Mouse (Mus musculus) limb, embryonic 11.5 days (tissue): ENCODE results near the gene Wdr83. TPM values are rescaled to one million over a fixed set of nuclear protein-coding genes. Genes with fewer than 3 reads are reported as not detected.

ENCODE experiments used
- ATAC-seq: fragments of 200-750 bp; cut with Nextera tagmentation; 2 replicates; pipeline ENCODE4 v1.8.0; 2017; ENCODE audit warnings: low read depth; ENCODE audit not compliant: insufficient number of reproducible peaks, low FRiP score, low TSS enrichment
- DNase-seq: peaks from one replicate; pipeline ENCODE4 v3.0.0-alpha.2; 2015; ENCODE audit warnings: low spot score
- H3K27ac ChIP-seq: fragments of 300-500 bp; sonication (generic); replicated peaks from 2 replicates; pipeline ENCODE4 v1.5.1; 2014; ENCODE audit warnings: low read depth, mild to moderate bottlenecking, low read length
- H3K27me3 ChIP-seq: fragments of 300-500 bp; sonication (generic); 2 replicates; pipeline ENCODE4 v1.6.1; 2014; ENCODE audit warnings: mild to moderate bottlenecking, low read length, mixed read lengths; ENCODE audit not compliant: control insufficient read depth, insufficient read depth
- H3K36me3 ChIP-seq: fragments of 300-500 bp; sonication (generic); 2 replicates; pipeline ENCODE4 v1.6.1; 2014; ENCODE audit warnings: mild to moderate bottlenecking, low read length, moderate library complexity, mixed read lengths; ENCODE audit not compliant: control insufficient read depth, insufficient read depth
- H3K4me1 ChIP-seq: fragments of 300-500 bp; sonication (generic); 2 replicates; pipeline ENCODE4 v1.6.1; 2014; ENCODE audit warnings: low read length, mixed read lengths; ENCODE audit not compliant: control insufficient read depth, insufficient read depth
- H3K4me2 ChIP-seq: fragments of 300-500 bp; sonication (generic); 2 replicates; pipeline ENCODE4 v1.6.1; 2014; ENCODE audit warnings: low read depth, mild to moderate bottlenecking, moderate library complexity; ENCODE audit not compliant: severe bottlenecking
- H3K4me3 ChIP-seq: fragments of 300-500 bp; sonication (generic); 2 replicates; pipeline ENCODE4 v1.5.1; 2014; ENCODE audit warnings: low read depth, low read length
- H3K9ac ChIP-seq: fragments of 300-500 bp; sonication (generic); 2 replicates; pipeline ENCODE4 v1.6.1; 2014; ENCODE audit warnings: mild to moderate bottlenecking, low read length
- H3K9me3 ChIP-seq: fragments of 300-500 bp; sonication (generic); 2 replicates; pipeline ENCODE4 v1.6.1; 2016; ENCODE audit warnings: low read length; ENCODE audit not compliant: control insufficient read depth
- WGBS: fragments of 180-500 bp; shearing (Covaris S2); extraction: QIAGEN DNeasy Blood & Tissue Kit; methylation state at CpG from one replicate; pipeline ENCODE4 v1.1.7; 2014; 5-methylcytosine and 5-hydroxymethylcytosine counted together
- polyA plus RNA-seq: library from polyadenylated mRNA; unstranded; fragments of >200 nt; fragmentation: Nextera tagmentation; extraction: Ambion mirVana; gene quantifications from 2 replicates; pipeline ENCODE4 v1.2.1, GENCODE M21; 2014

The Wdr83 gene
- polyA plus RNA-seq, 1 experiment from 2014 or later = 57.7 TPM

GRCm38 (mm10) chr8:85100076-85100665 is 19.1 kb upstream of the Wdr83 start:
- WGBS = 87% methylated on average over 4 of the region's 4 CpGs
- Histone ChIP-seq H3K9me3 (no peaks in the 10 kb centered on the region), H3K4me2 (no peak overlapping the region), H3K4me3 (no peak overlapping the region), H3K4me1 (no peaks in the 10 kb centered on the region), H3K9ac (no peak overlapping the region), H3K36me3 (peaks cover 10% of the 10 kb centered on the region), H3K27ac (no peak overlapping the region), H3K27me3 (no peaks in the 10 kb centered on the region)
- no peak for DNase-seq
- no peak for ATAC-seq

GRCm38 (mm10) chr8:85096850-85097249 is 15.7 kb upstream of the Wdr83 start:
- no peak for DNase-seq

GRCm38 (mm10) chr8:85096196-85096595 is 15.1 kb upstream of the Wdr83 start:
- Histone ChIP-seq H3K4me1 (no peaks in the 10 kb centered on the region), H3K27me3 (no peaks in the 10 kb centered on the region), H3K4me2 (no peak overlapping the region), H3K9me3 (no peaks in the 10 kb centered on the region), H3K9ac (no peak overlapping the region), H3K27ac (no peak overlapping the region), H3K4me3 (no peak overlapping the region), H3K36me3 (peaks cover 14% of the 10 kb centered on the region)
- DNase-seq = no peak
- no peak for ATAC-seq
- 90% methylated on average over 16 of the region's 16 CpGs for WGBS

More at GRCm38 (mm10) chr8:85096850-85097249, 15.7 kb upstream of the Wdr83 start:
- WGBS = 93% methylated on average over 4 of the region's 4 CpGs
- no peaks in the 10 kb centered on the region for H3K9me3 ChIP-seq
- H3K36me3 ChIP-seq = peaks cover 12% of the 10 kb centered on the region
- no peaks in the 10 kb centered on the region for H3K4me1 ChIP-seq
- H3K4me3 ChIP-seq = no peak overlapping the region
- H3K9ac ChIP-seq = no peak overlapping the region
- no peaks in the 10 kb centered on the region for H3K27me3 ChIP-seq
- no peak for ATAC-seq
- H3K27ac ChIP-seq = no peak overlapping the region
- no peak overlapping the region for H3K4me2 ChIP-seq

GRCm38 (mm10) chr8:85095566-85095965 is 14.5 kb upstream of the Wdr83 start:
- Histone ChIP-seq H3K27me3 (no peaks in the 10 kb centered on the region), H3K36me3 (peaks cover 15% of the 10 kb centered on the region), H3K4me3 (no peak overlapping the region), H3K27ac (no peak overlapping the region), H3K4me1 (no peaks in the 10 kb centered on the region), H3K9me3 (no peaks in the 10 kb centered on the region), H3K9ac (no peak overlapping the region), H3K4me2 (no peak overlapping the region)
- ATAC-seq (no peak), DNase-seq (no peak)
- 92% methylated on average over 7 of the region's 7 CpGs for WGBS

- H3K36me3 ChIP-seq = peaks cover 15% of the 10 kb centered on the region
- DNase-seq (no peak), ATAC-seq (no peak)
- no peak overlapping the region for H3K9ac ChIP-seq
- H3K4me2 ChIP-seq = no peak overlapping the region
- H3K4me1 ChIP-seq = no peaks in the 10 kb centered on the region
- 92% methylated on average over 13 of the region's 13 CpGs for WGBS
- no peak overlapping the region for H3K4me3 ChIP-seq
- H3K9me3 ChIP-seq = no peaks in the 10 kb centered on the region
- H3K27ac ChIP-seq = no peak overlapping the region
- no peaks in the 10 kb centered on the region for H3K27me3 ChIP-seq
Observed at GRCm38 (mm10) chr8:85095051-85095450, 13.9 kb upstream of the Wdr83 start.

DNA sequence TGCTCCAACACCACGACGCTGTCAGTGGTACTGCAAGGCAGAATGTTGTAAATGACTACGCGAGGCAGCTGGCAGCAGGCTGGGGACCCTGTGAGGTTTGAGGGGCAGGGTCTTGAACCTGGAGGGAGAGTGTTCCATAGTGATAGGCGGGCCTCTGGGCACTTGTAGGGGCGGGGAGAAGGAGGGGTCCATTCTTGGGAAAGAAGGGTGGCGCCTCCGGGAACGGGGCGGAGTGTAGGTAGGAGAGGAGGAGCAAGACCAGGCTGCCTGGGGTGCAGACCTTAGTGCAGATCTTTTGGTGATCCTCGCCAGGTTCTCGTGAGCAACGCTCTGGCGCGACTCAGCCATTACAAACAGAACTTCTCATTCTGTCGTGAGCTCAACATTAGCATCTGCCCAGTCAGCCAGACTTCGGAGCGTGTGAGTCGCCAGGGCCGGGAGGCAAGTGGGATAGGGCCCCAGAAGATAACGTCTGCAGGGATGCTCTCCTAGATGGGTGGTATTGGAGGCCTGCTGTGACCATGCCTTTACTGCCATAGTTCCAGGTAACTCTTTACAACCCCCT is 10.5 kb upstream of the Wdr83 start:
- ATAC-seq = no peak
- no peak overlapping the region for H3K9ac ChIP-seq
- H3K36me3 ChIP-seq = peaks cover 10% of the 10 kb centered on the region; the same call in 1 of the 2 replicates

DNA sequence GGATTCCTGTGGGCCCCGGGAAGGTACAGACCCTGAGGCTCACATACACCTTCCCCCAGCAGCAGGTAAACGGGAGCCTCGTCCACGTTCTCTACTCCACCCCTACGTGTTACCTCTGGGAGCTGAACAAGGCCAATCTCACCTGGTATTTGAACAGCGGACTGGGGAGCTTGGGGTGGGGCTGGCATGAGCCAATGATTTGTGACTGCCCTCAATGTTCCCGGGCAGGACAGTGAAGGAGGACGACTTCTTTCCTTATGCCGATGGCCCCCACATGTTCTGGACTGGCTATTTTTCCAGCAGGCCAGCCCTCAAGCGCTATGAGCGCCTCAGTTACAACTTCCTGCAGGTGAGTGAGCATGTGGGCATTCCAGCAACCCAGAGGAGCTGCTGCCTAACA is 9.8 kb upstream of the Wdr83 start:
- Histone ChIP-seq H3K4me2 (no peak overlapping the region), H3K27ac (no peak overlapping the region), H3K9me3 (no peaks in the 10 kb centered on the region), H3K4me3 (no peak overlapping the region), H3K27me3 (no peaks in the 10 kb centered on the region), H3K4me1 (no peaks in the 10 kb centered on the region), H3K9ac (no peak overlapping the region), H3K36me3 (peaks cover 7% of the 10 kb centered on the region)
- DNase-seq (no peak), ATAC-seq (no peak)
- 91% methylated on average over 11 of the region's 11 CpGs for WGBS

More for the DNA sequence above, 10.5 kb upstream of the Wdr83 start:
- Histone ChIP-seq H3K4me2 (no peak overlapping the region), H3K4me3 (no peak overlapping the region), H3K27me3 (no peaks in the 10 kb centered on the region), H3K27ac (no peak overlapping the region), H3K9me3 (no peaks in the 10 kb centered on the region), H3K4me1 (no peaks in the 10 kb centered on the region)
- no peak for DNase-seq
- 29% methylated on average over 21 of the region's 21 CpGs for WGBS

- H3K27me3 ChIP-seq = no peaks in the 10 kb centered on the region
- peaks cover 2% of the 10 kb centered on the region; the same call in 1 of the 2 replicates for H3K4me1 ChIP-seq
- no peak overlapping the region for H3K9ac ChIP-seq
- H3K9me3 ChIP-seq = no peaks in the 10 kb centered on the region
- H3K4me2 ChIP-seq = no peak overlapping the region
- no peak overlapping the region for H3K4me3 ChIP-seq
- peaks cover 10% of the 10 kb centered on the region for H3K36me3 ChIP-seq
- no peak overlapping the region for H3K27ac ChIP-seq
- no peak for DNase-seq
- 85% methylated on average over 2 of the region's 2 CpGs for WGBS
- no peak for ATAC-seq
Observed at GRCm38 (mm10) chr8:85088771-85089170, 7.7 kb upstream of the Wdr83 start.

- Histone ChIP-seq H3K4me3 (no peak overlapping the region), H3K9ac (no peak overlapping the region), H3K4me1 (peaks cover 9% of the 10 kb centered on the region; the same call in 1 of the 2 replicates), H3K27me3 (no peaks in the 10 kb centered on the region), H3K27ac (no peak overlapping the region), H3K36me3 (peaks cover 6% of the 10 kb centered on the region), H3K9me3 (no peaks in the 10 kb centered on the region), H3K4me2 (no peak overlapping the region)
- DNase-seq (no peak), ATAC-seq (no peak)
- WGBS = 79% methylated on average over 3 of the region's 3 CpGs
Observed at GRCm38 (mm10) chr8:85086238-85086637, 5.1 kb upstream of the Wdr83 start.
